Mouse (Mus musculus) kidney, adult 2 months (tissue): ENCODE results near the gene Mrgprg. TPM values are rescaled to one million over a fixed set of nuclear protein-coding genes. Genes with fewer than 3 reads are reported as not detected.

Experiments
- DNase-seq: peaks from one replicate; pipeline ENCODE4 v3.0.0; 2021
- H3K27ac ChIP-seq: fragments of 200-500 bp; 2 replicates; pipeline ENCODE4 v1.5.1; 2012; ENCODE audit warnings: low read depth, low read length, control low read depth, inconsistent platforms; ENCODE audit not compliant: insufficient read depth
- H3K27me3 ChIP-seq: fragments of 200-500 bp; replicated peaks from 2 replicates; pipeline ENCODE4 v1.6.1; 2012; ENCODE audit warnings: mild to moderate bottlenecking, moderate library complexity, low read length, inconsistent platforms; ENCODE audit not compliant: control insufficient read depth, insufficient read depth
- H3K36me3 ChIP-seq: fragments of 200-500 bp; 2 replicates; pipeline ENCODE4 v1.6.1; 2012; ENCODE audit warnings: mild to moderate bottlenecking, moderate library complexity, low read length, inconsistent platforms; ENCODE audit not compliant: control insufficient read depth, insufficient read depth
- H3K4me1 ChIP-seq: fragments of 200-500 bp; 2 replicates; pipeline ENCODE4 v1.6.1; 2011; ENCODE audit warnings: low read length; ENCODE audit not compliant: control insufficient read depth, insufficient read depth
- H3K4me3 ChIP-seq: fragments of 200-500 bp; 2 replicates; pipeline ENCODE4 v1.5.1; 2011; ENCODE audit warnings: mild to moderate bottlenecking, low read depth, low read length, control low read depth; ENCODE audit not compliant: insufficient read depth
- CTCF ChIP-seq: fragments of 200-500 bp; conservative IDR thresholded peaks from 2 replicates; pipeline ENCODE4 v1.5.1; 2011; ENCODE audit warnings: low read depth, mild to moderate bottlenecking, control low read depth, low read length, moderate library complexity, mixed read lengths; ENCODE audit not compliant: insufficient read depth, insufficient read length
- POLR2A ChIP-seq: fragments of 200-500 bp; IDR thresholded peaks from one replicate; pipeline ENCODE4 v1.6.1; 2011; ENCODE audit warnings: low read depth, low read length, control low read depth
- WGBS: fragments of 180-500 bp; shearing (Covaris S2); methylation state at CpG from one replicate; pipeline ENCODE4 v1.1.7; 2018; 5-methylcytosine and 5-hydroxymethylcytosine counted together
- polyA plus RNA-seq: library from polyadenylated mRNA; depleted of rRNA; stranded (reverse); fragments of >200 nt; gene quantifications from 2 replicates; pipeline ENCODE4 v1.2.3, GENCODE M21; 2012

Mrgprg gene
- polyA plus RNA-seq, 1 experiment = 1.1 TPM

- Histone ChIP-seq H3K27ac (no peak overlapping the region), H3K4me3 (no peak overlapping the region), H3K36me3 (no peaks in the 10 kb centered on the region), H3K27me3 (no peaks in the 10 kb centered on the region), H3K4me1 (no peaks in the 10 kb centered on the region)
- peak; percentile 33 for DNase-seq
- TF ChIP-seq CTCF (no peak), POLR2A (no peak)
- 82% methylated on average over 9 of the region's 9 CpGs for WGBS
Observed at GRCm38 (mm10) chr7:143755357-143756124, 11.3 kb downstream of the Mrgprg start.

- TF ChIP-seq POLR2A = no peak
- TF ChIP-seq CTCF = peak; percentile 88
- H3K36me3 ChIP-seq = no peaks in the 10 kb centered on the region
- WGBS = 36% methylated on average over 5 of the region's 5 CpGs
- H3K4me1 ChIP-seq = no peaks in the 10 kb centered on the region
- H3K27me3 ChIP-seq = no peaks in the 10 kb centered on the region
- H3K27ac ChIP-seq = no peak overlapping the region
- peak; percentile 67 for DNase-seq
- no peak overlapping the region for H3K4me3 ChIP-seq
Observed at GRCm38 (mm10) chr7:143753990-143754715, 12.6 kb downstream of the Mrgprg start.

- TF ChIP-seq CTCF (no peak), POLR2A (no peak)
- Histone ChIP-seq H3K36me3 (no peaks in the 10 kb centered on the region), H3K27ac (no peak overlapping the region), H3K4me3 (no peak overlapping the region), H3K4me1 (no peaks in the 10 kb centered on the region), H3K27me3 (no peaks in the 10 kb centered on the region)
- DNase-seq = no peak
- 83% methylated on average over 3 of the region's 3 CpGs for WGBS
Observed at GRCm38 (mm10) chr7:143752606-143753005, 14.2 kb downstream of the Mrgprg start.

- DNase-seq = no peak
- TF ChIP-seq CTCF (no peak), POLR2A (no peak)
- no peaks in the 10 kb centered on the region for H3K4me1 ChIP-seq
- H3K27me3 ChIP-seq = no peaks in the 10 kb centered on the region
- no peak overlapping the region for H3K4me3 ChIP-seq
- H3K36me3 ChIP-seq = no peaks in the 10 kb centered on the region
- WGBS = 50% methylated on average over 4 of the region's 4 CpGs
- H3K27ac ChIP-seq = no peak overlapping the region
Observed at GRCm38 (mm10) chr7:143752056-143752455, 14.7 kb downstream of the Mrgprg start.

- Histone ChIP-seq H3K36me3 (no peaks in the 10 kb centered on the region), H3K27me3 (no peaks in the 10 kb centered on the region), H3K4me3 (no peak overlapping the region), H3K4me1 (no peaks in the 10 kb centered on the region), H3K27ac (no peak overlapping the region)
- WGBS = 74% methylated on average over 1 of the region's 1 CpGs
- TF ChIP-seq CTCF (no peak), POLR2A (no peak)
- no peak for DNase-seq
Observed at GRCm38 (mm10) chr7:143751380-143751779, 15.4 kb downstream of the Mrgprg start.

GRCm38 (mm10) chr7:143749045-143749444 lies 17.7 kb downstream of the Mrgprg start:
- WGBS = 73% methylated on average over 3 of the region's 3 CpGs
- Histone ChIP-seq H3K36me3 (no peaks in the 10 kb centered on the region), H3K4me3 (no peak overlapping the region), H3K27ac (no peak overlapping the region), H3K4me1 (no peaks in the 10 kb centered on the region), H3K27me3 (no peaks in the 10 kb centered on the region)
- DNase-seq = no peak
- TF ChIP-seq POLR2A (no peak), CTCF (no peak)
